Mouse (Mus musculus) lung, postnatal 10 days (tissue): ENCODE data around the gene Mrps14.

Experiments
- DNase-seq: peaks from one replicate; pipeline ENCODE4 v3.0.0; 2021

The Mrps14 gene

GRCm38 (mm10) chr1:160227850-160228249, 32.8 kb downstream of the Mrps14 start:
- DNase-seq: no peak

GRCm38 (mm10) chr1:160231013-160231412, 36.0 kb downstream of the Mrps14 start:
- DNase-seq: peak; percentile 64

GRCm38 (mm10) chr1:160232113-160232512, 37.1 kb downstream of the Mrps14 start:
- no peak for DNase-seq

- DNase-seq: peak; percentile 73
Observed at GRCm38 (mm10) chr1:160233921-160234320, 38.9 kb downstream of the Mrps14 start.

- no peak for DNase-seq
Observed at GRCm38 (mm10) chr1:160237981-160238380, 43.0 kb downstream of the Mrps14 start.

- DNase-seq: no peak
Observed at GRCm38 (mm10) chr1:160238852-160239443, 43.9 kb downstream of the Mrps14 start.

GRCm38 (mm10) chr1:160240091-160240490, 45.1 kb downstream of the Mrps14 start:
- DNase-seq: no peak

- no peak for DNase-seq
Observed at GRCm38 (mm10) chr1:160244689-160245088, 49.7 kb downstream of the Mrps14 start.

GRCm38 (mm10) chr1:160245954-160246353, 50.9 kb downstream of the Mrps14 start:
- no peak for DNase-seq

GRCm38 (mm10) chr1:160246844-160247243, 51.8 kb downstream of the Mrps14 start:
- DNase-seq: no peak

GRCm38 (mm10) chr1:160247473-160247872, 52.5 kb downstream of the Mrps14 start:
- no peak for DNase-seq

- no peak for DNase-seq
Observed at GRCm38 (mm10) chr1:160249786-160250185, 54.8 kb downstream of the Mrps14 start.

GRCm38 (mm10) chr1:160250782-160251181, 55.8 kb downstream of the Mrps14 start:
- DNase-seq: no peak

- DNase-seq: peak; percentile 11
Observed at GRCm38 (mm10) chr1:160251388-160252007, 56.5 kb downstream of the Mrps14 start.
